Mouse (Mus musculus) kidney, embryonic 15.5 days (tissue): ENCODE measurements at regions not wholly inside any gene's neighbourhood (a gene's known extent, or its start where the extent isn't known, plus 50 kb on each side); places are given as distances from the start of the nearest gene placed in this dataset.

Experiments used
- ATAC-seq: fragments of 200-750 bp; cut with Nextera tagmentation; replicated peaks from 2 replicates; pipeline ENCODE4 v1.8.0; 2017; ENCODE audit warnings: moderate TSS enrichment; ENCODE audit not compliant: low FRiP score
- H3K27ac ChIP-seq: fragments of 300-500 bp; sonication (generic); 2 replicates; pipeline ENCODE4 v1.5.1; 2015; ENCODE audit warnings: mild to moderate bottlenecking, inconsistent platforms
- H3K27me3 ChIP-seq: fragments of 300-500 bp; sonication (generic); 2 replicates; pipeline ENCODE4 v1.6.1; 2015; ENCODE audit warnings: inconsistent platforms
- H3K36me3 ChIP-seq: fragments of 300-500 bp; sonication (generic); 2 replicates; pipeline ENCODE4 v1.6.1; 2015; ENCODE audit warnings: inconsistent platforms
- H3K4me1 ChIP-seq: fragments of 300-500 bp; sonication (generic); 2 replicates; pipeline ENCODE4 v1.6.1; 2015; ENCODE audit warnings: inconsistent platforms
- H3K4me2 ChIP-seq: fragments of 300-500 bp; sonication (generic); 2 replicates; pipeline ENCODE4 v1.6.1; 2015; ENCODE audit warnings: moderate library complexity, mild to moderate bottlenecking, inconsistent platforms
- H3K4me3 ChIP-seq: fragments of 300-500 bp; sonication (generic); replicated peaks from 2 replicates; pipeline ENCODE4 v1.5.1; 2015; ENCODE audit warnings: mild to moderate bottlenecking, inconsistent platforms
- H3K9ac ChIP-seq: fragments of 300-500 bp; sonication (generic); 2 replicates; pipeline ENCODE4 v1.6.1; 2015; ENCODE audit warnings: mild to moderate bottlenecking, inconsistent platforms
- H3K9me3 ChIP-seq: fragments of 300-500 bp; sonication (generic); replicated peaks from 2 replicates; pipeline ENCODE4 v1.6.1; 2016; ENCODE audit warnings: inconsistent platforms
- WGBS: fragments of 180-500 bp; shearing (Covaris S2); methylation state at CpG from one replicate; pipeline ENCODE4 v1.1.7; 2015; ENCODE audit warnings: mixed read lengths; 5-methylcytosine and 5-hydroxymethylcytosine counted together

DNA sequence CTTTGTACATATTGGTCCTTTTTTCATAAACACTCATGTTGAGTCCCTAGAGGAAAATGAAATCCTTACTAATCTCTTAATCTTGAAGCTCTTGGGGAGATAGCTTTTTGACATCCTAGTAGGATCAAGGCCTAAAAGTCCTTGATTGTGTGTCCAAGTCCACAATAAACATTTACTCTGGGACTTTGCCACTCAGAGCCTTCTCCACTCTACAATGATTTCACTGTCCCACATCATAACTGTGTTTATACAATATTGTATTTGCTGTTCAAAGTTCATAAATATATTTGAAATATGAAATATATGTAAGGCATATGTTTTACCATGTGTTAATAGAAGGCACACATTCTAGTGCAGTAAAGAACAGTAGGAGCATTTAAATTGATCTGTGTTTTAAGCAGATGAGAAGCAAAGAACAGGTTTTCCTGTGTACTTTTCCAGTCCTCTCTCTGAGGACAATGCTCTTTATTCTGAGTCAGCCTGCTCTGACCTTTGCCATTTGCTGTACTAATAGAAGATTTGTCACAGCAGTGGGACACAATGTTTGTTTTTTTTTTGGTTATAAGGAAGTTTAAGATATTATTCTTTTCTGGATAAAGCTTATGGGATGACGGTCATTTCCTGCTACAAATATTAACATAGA, 130.7 kb upstream of the Gprin3 start:
- Histone ChIP-seq H3K27ac (no peak overlapping the region), H3K36me3 (no peaks in the 10 kb centered on the region), H3K27me3 (no peaks in the 10 kb centered on the region), H3K9me3 (no peaks in the 10 kb centered on the region), H3K9ac (no peak overlapping the region), H3K4me1 (no peaks in the 10 kb centered on the region), H3K4me3 (no peak overlapping the region), H3K4me2 (no peak overlapping the region)
- no peak for ATAC-seq
- 63% methylated on average over 1 of the region's 1 CpGs for WGBS

DNA sequence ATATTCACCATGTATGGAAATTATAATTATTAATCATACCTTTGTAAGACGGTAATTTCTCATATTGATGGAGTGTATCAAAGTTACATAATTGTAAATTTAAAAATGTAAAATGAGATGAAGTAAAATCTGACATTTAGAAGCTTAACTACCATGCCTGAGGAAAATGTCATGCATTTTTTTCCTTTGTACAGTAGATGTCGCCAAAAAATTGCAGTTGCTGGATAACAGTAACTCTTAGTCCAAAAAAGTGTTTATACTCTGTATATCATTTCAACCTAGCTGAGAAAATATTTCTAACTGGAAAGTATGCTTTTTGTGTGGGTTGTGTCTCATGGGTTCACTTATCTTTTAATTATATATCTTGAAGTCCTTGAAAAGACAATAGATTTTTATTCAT, 110.9 kb upstream of the Gprin3 start:
- ATAC-seq: no peak
- no peak overlapping the region for H3K4me2 ChIP-seq
- no peak overlapping the region for H3K9ac ChIP-seq
- WGBS: 55% methylated on average over 2 of the region's 2 CpGs
- H3K27me3 ChIP-seq: no peaks in the 10 kb centered on the region
- H3K9me3 ChIP-seq: no peaks in the 10 kb centered on the region
- no peak overlapping the region for H3K27ac ChIP-seq
- H3K4me3 ChIP-seq: no peak overlapping the region
- no peaks in the 10 kb centered on the region for H3K4me1 ChIP-seq
- H3K36me3 ChIP-seq: no peaks in the 10 kb centered on the region

DNA sequence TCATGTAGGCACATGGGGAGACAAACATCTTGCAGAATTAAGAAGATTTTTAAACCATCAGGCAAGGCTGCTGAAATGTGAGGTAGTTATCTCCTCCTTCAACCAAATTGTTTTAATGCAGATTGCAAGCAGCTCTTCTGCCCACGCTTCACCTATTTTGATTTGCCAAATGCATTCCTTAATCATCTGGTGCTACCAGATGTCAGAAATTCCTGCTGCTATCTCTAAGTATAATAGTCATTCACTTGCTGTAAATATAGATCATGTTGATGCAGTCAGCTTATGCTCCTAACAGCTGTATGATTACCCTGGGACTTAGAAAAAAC, 98.8 kb upstream of the Gprin3 start:
- no peaks in the 10 kb centered on the region for H3K9me3 ChIP-seq
- WGBS: 52% methylated on average over 1 of the region's 1 CpGs
- H3K4me3 ChIP-seq: no peak overlapping the region
- peaks cover 11% of the 10 kb centered on the region; the same call in 1 of the 2 replicates for H3K4me1 ChIP-seq
- no peaks in the 10 kb centered on the region for H3K27me3 ChIP-seq
- peak overlapping the region; percentile 54 for H3K27ac ChIP-seq
- no peak for ATAC-seq
- H3K4me2 ChIP-seq: no peak overlapping the region
- H3K36me3 ChIP-seq: no peaks in the 10 kb centered on the region
- no peak overlapping the region for H3K9ac ChIP-seq

DNA sequence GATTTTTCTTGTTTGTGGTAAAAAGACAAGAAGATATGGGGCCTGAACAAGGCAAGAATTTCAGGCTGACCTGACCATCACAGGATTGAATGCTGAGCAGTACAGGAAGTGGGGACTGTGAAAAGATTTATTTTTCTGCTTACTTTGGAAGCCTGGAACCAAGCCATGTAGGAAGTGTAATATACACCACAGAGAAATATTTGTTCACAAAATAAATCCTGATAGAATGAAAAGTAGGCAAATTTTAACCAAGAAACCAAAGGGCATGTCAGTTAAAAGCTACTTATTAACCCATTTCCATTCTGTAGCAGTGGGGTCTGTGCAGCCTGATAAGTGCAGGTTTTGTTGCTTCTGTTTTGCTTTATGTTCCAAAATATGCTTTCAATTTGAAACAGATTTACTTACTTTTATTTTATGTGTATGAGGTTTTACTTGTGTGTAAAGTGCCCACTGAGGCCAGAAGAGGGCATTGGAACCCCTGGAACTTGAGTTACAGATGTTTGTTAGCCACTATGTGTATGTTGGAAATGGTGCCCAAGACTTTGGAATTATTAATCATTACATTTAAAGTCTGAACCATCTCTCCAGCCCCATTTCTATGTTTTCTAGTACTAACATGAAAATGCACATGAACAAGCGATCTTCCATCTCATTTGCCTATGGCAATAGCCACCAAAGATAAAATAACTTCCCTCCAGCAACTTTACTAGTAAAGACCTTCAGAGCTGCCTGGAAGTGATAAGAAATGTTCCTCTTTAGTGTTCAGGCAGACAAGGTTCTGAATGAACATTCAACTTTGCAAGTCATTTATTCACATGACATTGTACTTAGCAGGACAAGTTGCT, 98.2 kb upstream of the Gprin3 start:
- WGBS: 72% methylated on average over 1 of the region's 1 CpGs
- no peaks in the 10 kb centered on the region for H3K9me3 ChIP-seq
- peak overlapping the region; percentile 54 for H3K27ac ChIP-seq
- no peaks in the 10 kb centered on the region for H3K27me3 ChIP-seq
- ATAC-seq: peak; percentile 80
- H3K4me3 ChIP-seq: no peak overlapping the region
- H3K36me3 ChIP-seq: no peaks in the 10 kb centered on the region
- peaks cover 11% of the 10 kb centered on the region; the same call in 1 of the 2 replicates for H3K4me1 ChIP-seq
- no peak overlapping the region for H3K4me2 ChIP-seq
- no peak overlapping the region for H3K9ac ChIP-seq

DNA sequence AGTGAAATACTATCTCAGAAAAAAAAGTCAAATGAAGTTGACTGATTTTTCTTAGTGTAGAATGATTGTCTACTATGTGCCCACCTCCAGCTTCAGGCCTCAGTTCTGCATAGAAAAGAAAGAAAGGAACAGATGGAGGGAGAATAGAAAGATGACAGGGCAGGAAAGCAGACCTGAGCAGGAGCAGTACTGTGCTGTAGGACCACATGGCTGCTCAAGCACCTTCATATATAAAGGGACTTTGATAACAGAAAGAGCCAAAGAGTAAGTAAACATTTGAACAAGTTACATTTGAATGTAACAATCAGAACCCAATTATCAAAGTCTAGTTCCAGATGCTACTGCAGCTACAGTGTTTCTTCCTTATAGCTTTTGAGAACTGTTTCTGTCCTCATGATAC, 96.9 kb upstream of the Gprin3 start:
- Histone ChIP-seq H3K4me1 (peaks cover 11% of the 10 kb centered on the region; the same call in 1 of the 2 replicates), H3K9ac (no peak overlapping the region), H3K27ac (no peak overlapping the region), H3K36me3 (no peaks in the 10 kb centered on the region), H3K9me3 (no peaks in the 10 kb centered on the region), H3K27me3 (no peaks in the 10 kb centered on the region), H3K4me2 (no peak overlapping the region), H3K4me3 (no peak overlapping the region)
- no peak for ATAC-seq

DNA sequence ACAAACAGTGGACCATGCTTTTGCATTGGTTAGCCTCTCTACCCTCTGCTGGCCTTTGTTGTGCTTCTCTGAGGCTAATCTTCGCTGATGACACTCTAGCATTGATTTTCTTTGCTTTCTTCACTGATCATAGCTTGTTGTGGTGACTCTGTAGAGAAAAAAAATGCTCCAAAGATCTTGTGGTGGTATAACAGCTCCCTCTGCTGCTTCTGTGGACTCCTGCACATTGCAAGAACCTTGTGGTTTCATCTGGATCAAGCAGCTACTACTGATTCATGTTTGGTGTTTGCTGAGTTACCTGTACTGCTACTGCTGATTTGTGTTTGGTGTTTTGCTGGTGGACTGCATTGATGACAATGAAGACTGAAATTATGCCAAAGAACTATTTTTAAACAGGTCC, 74.7 kb upstream of the Gprin3 start:
- Histone ChIP-seq H3K36me3 (no peaks in the 10 kb centered on the region), H3K27me3 (no peaks in the 10 kb centered on the region), H3K27ac (no peak overlapping the region), H3K4me3 (no peak overlapping the region), H3K9me3 (no peaks in the 10 kb centered on the region), H3K4me2 (no peak overlapping the region), H3K9ac (no peak overlapping the region), H3K4me1 (no peaks in the 10 kb centered on the region)
- ATAC-seq: no peak
- 52% methylated on average over 1 of the region's 1 CpGs for WGBS

DNA sequence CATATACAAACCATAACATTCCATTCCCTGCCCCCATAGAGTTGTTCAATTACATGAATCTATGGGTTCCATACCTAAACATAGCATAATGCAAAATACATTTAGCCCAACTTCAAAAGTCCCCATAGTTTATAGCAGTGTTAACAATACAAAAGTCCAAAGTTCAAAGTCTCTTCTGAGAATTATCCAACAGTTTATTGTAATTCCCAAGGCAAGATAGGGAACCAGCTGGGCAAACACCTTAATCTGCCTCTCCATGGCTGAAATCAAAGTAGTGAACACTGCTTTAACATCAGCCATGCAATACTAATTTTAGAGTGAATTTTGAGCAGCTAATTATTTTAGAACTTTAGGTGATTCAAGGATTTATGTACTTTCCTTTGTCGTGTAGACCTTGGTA, 72.7 kb upstream of the Gprin3 start:
- no peak overlapping the region for H3K9ac ChIP-seq
- H3K4me1 ChIP-seq: no peaks in the 10 kb centered on the region
- H3K36me3 ChIP-seq: no peaks in the 10 kb centered on the region
- H3K27me3 ChIP-seq: no peaks in the 10 kb centered on the region
- no peaks in the 10 kb centered on the region for H3K9me3 ChIP-seq
- H3K4me2 ChIP-seq: no peak overlapping the region
- ATAC-seq: no peak
- H3K4me3 ChIP-seq: no peak overlapping the region
- WGBS: 60% methylated on average over 1 of the region's 1 CpGs
- no peak overlapping the region for H3K27ac ChIP-seq

DNA sequence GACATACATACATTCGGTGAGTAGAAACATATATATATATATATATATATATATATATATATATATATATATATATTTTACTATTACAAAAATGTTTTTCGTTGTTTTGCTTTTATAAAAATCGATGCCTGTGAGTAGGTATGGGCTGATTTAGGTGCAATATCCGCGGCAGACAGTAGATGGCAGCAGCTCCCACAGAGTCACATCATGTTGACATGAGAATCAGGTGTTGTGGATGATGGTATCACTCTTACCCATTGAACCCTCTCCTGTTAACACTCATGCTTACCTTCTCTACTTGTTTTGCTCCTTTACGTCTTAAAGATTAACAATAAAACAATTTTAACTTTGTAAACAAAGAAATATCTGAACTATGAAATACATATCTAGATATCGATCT, 72.0 kb upstream of the Gprin3 start:
- Histone ChIP-seq H3K4me2 (no peak overlapping the region), H3K27ac (no peak overlapping the region), H3K27me3 (no peaks in the 10 kb centered on the region), H3K36me3 (no peaks in the 10 kb centered on the region), H3K4me3 (no peak overlapping the region), H3K9me3 (no peaks in the 10 kb centered on the region), H3K4me1 (no peaks in the 10 kb centered on the region), H3K9ac (no peak overlapping the region)
- ATAC-seq: no peak
- WGBS: 33% methylated on average over 7 of the region's 7 CpGs

DNA sequence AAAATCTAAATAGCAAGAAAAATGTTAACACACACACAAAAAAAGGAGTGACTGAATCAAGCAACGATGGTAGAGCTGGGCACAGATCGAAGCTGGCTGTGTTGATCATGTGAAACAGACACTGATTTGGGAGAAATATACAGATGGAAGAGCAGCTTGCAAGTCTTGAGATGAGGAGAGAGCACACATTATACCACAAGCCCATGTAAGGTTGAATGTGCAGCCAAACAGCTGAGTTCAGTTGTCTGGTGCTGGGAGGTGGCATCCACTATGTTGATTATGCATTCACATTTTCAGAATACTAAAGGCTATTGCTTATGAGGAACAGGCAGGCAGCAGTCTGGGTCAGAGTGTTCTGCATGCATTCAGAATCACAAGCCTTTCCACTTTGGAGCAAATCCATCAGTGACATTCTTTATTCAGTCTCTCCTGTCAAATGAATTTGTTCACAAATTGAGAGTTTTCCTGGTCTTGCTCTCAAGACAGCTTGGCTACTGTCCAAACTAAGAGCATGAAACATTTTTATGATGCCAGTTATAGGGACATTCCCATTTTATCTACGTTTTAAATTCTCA, 63.0 kb upstream of the Gprin3 start:
- no peak for ATAC-seq
- H3K4me2 ChIP-seq: no peak overlapping the region
- no peak overlapping the region for H3K9ac ChIP-seq
- H3K36me3 ChIP-seq: no peaks in the 10 kb centered on the region
- no peaks in the 10 kb centered on the region for H3K27me3 ChIP-seq
- H3K4me1 ChIP-seq: no peaks in the 10 kb centered on the region
- 83% methylated on average over 3 of the region's 3 CpGs for WGBS
- H3K4me3 ChIP-seq: no peak overlapping the region
- no peaks in the 10 kb centered on the region for H3K9me3 ChIP-seq
- no peak overlapping the region for H3K27ac ChIP-seq

DNA sequence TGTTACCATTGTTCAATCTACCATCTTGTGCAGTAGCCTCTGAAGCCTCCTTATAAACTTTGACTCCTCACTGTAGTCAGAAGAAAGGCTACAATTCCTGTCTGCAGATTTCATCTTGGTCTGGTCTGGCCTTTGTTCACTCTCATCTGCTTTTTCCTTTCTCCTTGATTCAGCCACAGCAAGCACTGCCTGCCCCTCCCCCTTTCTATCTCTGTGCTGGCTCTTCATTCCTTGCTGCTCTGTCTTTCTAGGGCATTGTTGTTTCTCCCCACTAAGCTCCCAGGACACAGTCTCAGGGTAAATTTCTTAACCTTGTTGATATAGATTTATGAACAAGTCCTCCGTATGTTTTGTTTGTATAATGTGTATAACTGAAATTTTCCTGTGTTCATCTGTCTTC, 62.3 kb upstream of the Gprin3 start:
- Histone ChIP-seq H3K9me3 (no peaks in the 10 kb centered on the region), H3K4me3 (no peak overlapping the region), H3K9ac (no peak overlapping the region), H3K4me1 (no peaks in the 10 kb centered on the region), H3K36me3 (no peaks in the 10 kb centered on the region), H3K27ac (no peak overlapping the region), H3K4me2 (no peak overlapping the region), H3K27me3 (no peaks in the 10 kb centered on the region)
- no peak for ATAC-seq
- 49% methylated on average over 1 of the region's 1 CpGs for WGBS

DNA sequence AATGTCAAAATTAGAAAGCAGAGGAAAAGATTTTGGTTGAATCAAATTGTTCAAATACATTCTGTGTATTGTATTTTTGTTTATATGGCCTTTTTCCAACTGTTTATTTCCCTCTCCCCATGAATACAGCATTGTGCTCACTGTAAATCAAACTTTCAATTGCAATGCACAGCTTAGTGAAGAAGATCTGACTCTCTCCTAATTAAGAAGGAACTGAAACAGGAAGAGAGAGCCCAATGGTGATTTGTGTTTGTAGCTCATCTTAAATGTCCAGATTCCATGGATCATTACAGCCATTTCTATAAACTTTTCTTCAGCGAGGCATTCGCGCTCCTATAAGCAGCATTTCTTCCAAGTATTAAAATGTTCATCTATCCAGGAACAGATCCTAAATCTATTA, 57.9 kb upstream of the Gprin3 start:
- Histone ChIP-seq H3K27ac (no peak overlapping the region), H3K4me3 (no peak overlapping the region), H3K27me3 (no peaks in the 10 kb centered on the region), H3K4me2 (no peak overlapping the region), H3K9me3 (no peaks in the 10 kb centered on the region), H3K9ac (no peak overlapping the region), H3K4me1 (no peaks in the 10 kb centered on the region), H3K36me3 (no peaks in the 10 kb centered on the region)
- no peak for ATAC-seq
- WGBS: 85% methylated on average over 3 of the region's 3 CpGs

DNA sequence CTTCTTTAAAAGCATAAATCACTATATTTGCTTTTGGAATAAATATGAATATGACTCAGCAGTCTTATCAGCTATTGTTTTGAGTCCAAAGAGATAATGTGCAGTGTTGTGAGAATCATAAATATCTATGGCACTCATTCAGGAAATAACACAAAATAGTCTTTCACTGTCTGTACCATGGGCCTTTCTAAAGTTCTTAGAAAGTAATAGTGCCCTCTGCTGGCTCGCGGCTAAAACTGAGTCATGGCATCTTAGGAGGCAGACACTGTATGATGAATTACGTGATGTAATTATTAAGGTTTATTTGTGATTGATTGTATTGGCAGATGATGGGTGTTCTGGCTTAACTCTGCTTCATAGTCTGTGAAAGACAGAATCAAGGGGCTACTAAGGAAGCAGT, 57.5 kb upstream of the Gprin3 start:
- Histone ChIP-seq H3K9me3 (no peaks in the 10 kb centered on the region), H3K27me3 (no peaks in the 10 kb centered on the region), H3K4me2 (no peak overlapping the region), H3K36me3 (no peaks in the 10 kb centered on the region), H3K4me1 (no peaks in the 10 kb centered on the region), H3K27ac (no peak overlapping the region), H3K4me3 (no peak overlapping the region), H3K9ac (no peak overlapping the region)
- WGBS: 19% methylated on average over 3 of the region's 3 CpGs
- peak; percentile 78 for ATAC-seq
